Mouse (Mus musculus): Measurements from ENCODE around the gene Nucb1.

DNA sequence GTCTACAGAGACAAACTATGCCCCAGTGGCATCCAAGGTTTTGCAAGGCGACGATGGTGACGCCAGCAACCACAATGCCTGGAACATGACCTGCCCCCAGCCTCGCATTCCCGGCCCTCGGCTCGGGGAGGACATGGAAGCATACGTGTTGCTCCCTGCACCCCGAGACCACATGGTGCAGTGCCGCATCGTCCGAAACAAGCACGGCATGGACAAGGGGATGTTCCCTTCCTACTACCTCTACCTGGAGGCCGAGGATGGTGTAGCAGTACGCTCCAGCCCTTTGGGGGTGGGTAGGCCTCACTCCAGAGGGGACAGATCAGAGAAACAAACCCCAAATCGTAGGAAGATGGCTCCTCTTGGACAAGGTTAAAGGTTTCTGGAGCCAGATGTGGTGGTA, 8.4 kb upstream of the Nucb1 start:
- no peak for TF ChIP-seq CTCF (IDR thresholded peaks at IDR 0.05; ENCODE audit: extremely low read depth, insufficient read depth, insufficient read length, insufficient replicate concordance)
- no peak for TF ChIP-seq POLR2A (IDR thresholded peaks at IDR 0.05; ENCODE audit: low read depth, low read length)

Measured in spleen, adult 2 months (tissue).